Mouse (Mus musculus) brain, embryonic 14.5 days (tissue): ENCODE data around the gene Sorcs3.

Experiments
- CTCF ChIP-seq: fragments of 200-500 bp; IDR thresholded peaks from 2 replicates; pipeline ENCODE4 v1.5.1; 2012; ENCODE audit warnings: inconsistent platforms, mild to moderate bottlenecking, moderate library complexity, borderline replicate concordance; ENCODE audit not compliant: insufficient read depth, insufficient read length; ENCODE audit errors: extremely low read depth
- POLR2A ChIP-seq: fragments of 200-500 bp; IDR thresholded peaks from 2 replicates; pipeline ENCODE4 v1.6.1; 2012; ENCODE audit warnings: mild to moderate bottlenecking, inconsistent platforms, borderline replicate concordance; ENCODE audit not compliant: poor library complexity, insufficient read depth, insufficient read length, severe bottlenecking; ENCODE audit errors: extremely low read depth

- TF ChIP-seq CTCF = no peak
- no peak for TF ChIP-seq POLR2A
Measured at GRCm38 (mm10) chr19:48820493-48821282, 614.9 kb downstream of the Sorcs3 start.
